Mouse (Mus musculus): Measurements from ENCODE around the gene Dqx1.

Gene Dqx1

DNA sequence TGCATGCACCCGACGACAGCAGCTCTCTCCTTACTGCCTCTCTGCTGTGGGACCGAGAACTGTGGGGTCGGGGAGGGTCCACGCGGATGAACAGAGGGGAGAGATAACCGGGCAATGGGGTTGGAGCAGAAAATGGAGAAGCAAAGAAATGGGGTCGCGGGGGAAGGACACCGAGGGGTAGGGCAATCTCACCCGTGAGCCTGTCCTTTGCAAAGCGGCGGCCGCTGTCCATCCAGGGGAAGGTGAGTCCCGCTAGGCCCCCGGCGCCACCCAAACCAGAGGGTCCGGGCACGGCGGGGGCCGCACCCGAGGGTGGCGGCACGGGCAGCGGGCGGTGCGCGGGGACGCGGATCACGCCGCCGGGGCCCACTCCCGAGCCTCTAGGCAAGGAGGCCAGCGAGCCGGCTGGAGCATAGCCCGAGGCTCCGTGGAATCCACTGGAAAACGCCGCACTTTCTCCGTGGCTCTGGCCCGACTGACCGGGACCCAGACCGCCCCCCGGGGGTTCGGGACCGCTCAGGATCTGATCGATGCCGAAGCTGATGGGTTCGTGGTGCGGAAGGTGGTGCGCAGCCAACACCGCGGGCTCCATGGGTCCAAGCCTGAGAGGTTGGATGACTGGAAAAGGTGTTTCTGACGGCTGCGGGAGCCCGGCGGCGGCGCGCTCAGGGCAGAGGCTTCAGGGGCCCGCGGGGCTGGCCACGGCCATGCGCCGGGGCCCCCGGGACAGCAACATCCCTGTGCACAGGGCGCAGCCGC lies 12.0 kb downstream of the Dqx1 start:
- DNase-seq (ENCODE audit: extremely low read depth, insufficient read length, low spot score), result no peak

GRCm38 (mm10) chr6:83070247-83070310 lies 12.4 kb downstream of the Dqx1 start, which contains the start of gene Tlx2:
Tlx2 (minus strand) TSS chr6:83070293.
- no peak for DNase-seq (ENCODE audit: extremely low read depth, insufficient read length, low spot score)

- DNase-seq (ENCODE audit: extremely low read depth, insufficient read length, low spot score), result no peak
Measured at GRCm38 (mm10) chr6:83070311-83071219, 12.9 kb downstream of the Dqx1 start.

DNA sequence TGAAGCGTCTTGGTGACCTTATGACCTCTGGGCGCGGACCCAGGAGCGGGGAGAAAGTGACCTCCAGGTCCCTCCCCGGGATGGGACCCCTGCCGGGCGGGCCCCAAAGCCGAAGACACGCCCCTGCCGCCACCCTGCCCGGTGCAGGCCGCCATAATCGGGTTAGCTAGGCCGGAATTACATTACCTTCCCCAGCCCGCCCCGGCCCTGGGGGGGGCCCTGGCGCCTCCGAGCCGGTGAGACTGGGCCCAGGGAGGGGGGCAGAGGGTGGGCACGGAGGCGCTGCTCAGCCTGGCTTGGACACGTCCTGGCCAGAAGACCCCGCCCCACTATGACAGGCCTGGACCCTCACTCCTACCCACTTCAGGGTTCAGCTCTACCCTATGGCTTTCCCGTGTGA lies 13.6 kb downstream of the Dqx1 start:
- DNase-seq (ENCODE audit: extremely low read depth, insufficient read length, low spot score), result no peak

GRCm38 (mm10) chr6:83074979-83075378 lies 17.3 kb downstream of the Dqx1 start:
- DNase-seq (ENCODE audit: extremely low read depth, insufficient read length, low spot score), result no peak

- DNase-seq (ENCODE audit: extremely low read depth, insufficient read length, low spot score), result no peak
Measured at GRCm38 (mm10) chr6:83077630-83078323, 20.1 kb downstream of the Dqx1 start, which contains the start of gene Pcgf1. Pcgf1 (plus strand) TSS chr6:83077869.

DNA sequence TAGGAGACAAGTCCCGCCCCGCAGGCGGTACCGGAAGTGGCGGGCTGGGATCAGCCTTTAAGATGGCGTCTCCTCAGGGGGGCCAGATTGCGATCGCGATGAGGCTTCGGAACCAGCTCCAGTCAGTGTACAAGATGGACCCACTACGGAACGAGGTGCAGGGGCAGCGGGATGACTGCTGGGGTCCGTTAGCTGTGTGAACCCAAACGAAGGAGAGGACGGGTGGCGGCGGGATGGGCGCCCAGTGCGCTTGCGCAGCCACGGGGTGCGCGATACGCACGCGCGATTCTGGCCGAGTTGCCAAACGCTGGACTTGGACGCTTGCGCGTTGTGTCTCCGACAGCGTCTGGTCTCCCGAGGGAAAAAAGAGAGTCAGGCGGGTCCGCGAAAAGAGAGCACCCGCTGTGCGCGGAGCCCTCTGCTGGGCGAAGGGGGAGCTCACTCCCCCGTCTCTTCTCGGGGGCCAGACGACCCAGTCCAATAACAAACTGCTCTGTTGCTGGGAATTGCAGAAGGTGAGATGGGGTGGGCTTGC lies 20.7 kb downstream of the Dqx1 start:
- peak; percentile 96 for DNase-seq (ENCODE audit: extremely low read depth, insufficient read length, low spot score)

GRCm38 (mm10) chr6:83080210-83080609 lies 22.6 kb downstream of the Dqx1 start:
- DNase-seq (ENCODE audit: extremely low read depth, insufficient read length, low spot score), result no peak

GRCm38 (mm10) chr6:83083497-83083896 lies 25.9 kb downstream of the Dqx1 start:
- DNase-seq (ENCODE audit: extremely low read depth, insufficient read length, low spot score), result no peak

DNA sequence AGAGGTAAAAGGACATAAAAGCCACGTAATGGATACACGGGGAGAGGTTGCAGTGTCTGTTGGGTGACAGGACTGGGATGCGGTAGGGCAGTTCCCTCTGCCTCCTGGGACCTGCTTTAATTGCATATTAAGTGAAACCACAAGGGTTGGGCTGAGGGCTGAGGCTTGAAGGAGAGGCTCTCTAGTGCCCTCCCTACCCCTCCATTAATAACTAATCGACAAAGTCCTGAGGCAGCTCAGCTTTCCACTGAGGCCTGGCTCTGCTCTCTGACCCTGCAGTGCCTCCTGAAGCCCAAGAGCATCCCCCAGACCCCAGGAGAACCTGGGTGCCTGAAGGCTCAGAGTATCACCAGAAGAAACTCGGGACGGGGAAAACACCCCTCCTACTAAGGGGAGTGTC lies 26.8 kb downstream of the Dqx1 start:
- no peak for DNase-seq (ENCODE audit: extremely low read depth, insufficient read length, low spot score)

DNA sequence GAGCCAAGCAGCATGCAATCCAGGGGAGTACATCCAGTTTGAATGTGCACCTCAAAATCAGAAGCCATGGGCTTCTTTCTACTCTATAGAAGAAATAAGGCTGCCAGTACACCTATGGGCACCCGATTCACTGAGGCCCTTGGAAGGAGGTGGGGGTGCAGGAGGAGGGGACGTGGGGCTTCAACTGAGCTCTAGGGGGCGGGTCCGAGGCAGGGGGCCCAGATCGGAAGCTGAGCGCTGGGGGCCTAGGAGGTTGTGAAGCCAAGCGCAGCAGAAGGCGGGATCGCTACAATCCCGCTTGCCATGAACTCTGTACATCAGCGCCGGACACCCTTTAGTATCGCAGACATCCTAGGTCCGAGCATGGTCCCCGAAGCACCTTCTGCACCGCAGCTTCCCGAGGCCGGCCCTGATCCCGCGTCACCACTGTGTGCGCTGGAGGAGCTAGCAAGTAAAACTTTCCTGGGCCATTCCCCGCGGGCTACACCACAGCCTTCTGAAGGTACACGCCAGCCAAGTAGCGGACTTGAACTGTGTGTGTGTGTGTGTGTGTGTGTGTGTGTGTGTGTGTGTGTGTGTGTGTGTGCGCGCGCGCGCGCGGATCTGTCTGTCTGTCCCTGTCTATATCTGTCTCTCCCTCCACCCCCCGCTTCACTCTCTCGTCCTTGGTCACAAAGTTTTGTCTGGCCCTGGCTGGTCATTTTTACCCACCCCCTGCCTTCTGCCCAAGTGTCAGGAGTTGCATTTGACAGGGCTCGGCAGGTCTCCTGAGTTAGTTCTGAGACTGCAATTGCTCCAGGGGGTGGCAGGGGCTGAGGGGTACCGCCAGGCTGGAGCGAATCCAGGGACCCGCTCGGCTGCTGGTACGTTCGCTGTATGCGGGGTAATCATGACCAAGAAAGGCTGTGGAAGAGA lies 28.7 kb downstream of the Dqx1 start, which contains the start of gene Lbx2:
TSS of gene Lbx2 (plus strand) at position 247 of the 915 bp plus-strand sequence.
- DNase-seq (ENCODE audit: extremely low read depth, insufficient read length, low spot score), result no peak

DNA sequence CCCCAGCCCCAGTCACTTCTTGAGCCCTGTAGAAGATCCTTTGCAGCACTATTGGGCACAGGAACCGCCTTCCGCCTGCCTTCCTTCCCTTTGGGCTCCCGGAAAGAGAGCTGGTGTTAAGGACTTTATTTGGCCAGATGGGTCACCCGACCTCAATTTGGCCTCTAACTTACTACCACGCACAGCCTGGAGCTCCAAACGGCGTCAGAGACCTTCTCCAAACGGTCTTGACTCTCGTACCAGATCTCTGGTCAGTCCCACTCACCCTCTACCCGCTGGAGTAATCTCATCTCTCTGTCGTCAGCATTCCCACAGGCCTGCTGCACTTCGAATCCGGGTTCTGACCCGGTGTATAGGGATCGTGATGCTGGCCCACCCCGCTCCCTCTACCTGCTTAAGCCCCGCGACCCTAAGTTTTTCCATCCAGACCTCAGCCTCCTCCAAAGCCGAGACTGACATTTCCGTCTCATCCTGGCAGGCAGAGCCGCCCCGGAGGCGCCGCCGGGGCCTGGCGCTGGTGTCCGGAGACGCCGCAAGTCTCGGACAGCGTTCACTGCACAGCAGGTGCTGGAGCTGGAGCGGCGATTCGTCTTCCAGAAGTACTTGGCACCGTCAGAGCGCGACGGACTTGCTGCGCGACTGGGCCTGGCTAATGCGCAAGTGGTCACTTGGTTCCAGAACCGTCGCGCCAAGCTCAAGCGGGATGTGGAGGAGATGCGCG lies 29.7 kb downstream of the Dqx1 start:
- DNase-seq (ENCODE audit: extremely low read depth, insufficient read length, low spot score), result no peak

- DNase-seq (ENCODE audit: extremely low read depth, insufficient read length, low spot score), result no peak
Measured at GRCm38 (mm10) chr6:83087926-83088260, 30.2 kb downstream of the Dqx1 start.

- no peak for DNase-seq (ENCODE audit: extremely low read depth, insufficient read length, low spot score)
Measured at GRCm38 (mm10) chr6:83092416-83093127, 34.9 kb downstream of the Dqx1 start.

- no peak for DNase-seq (ENCODE audit: extremely low read depth, insufficient read length, low spot score)
Measured at GRCm38 (mm10) chr6:83095968-83096367, 38.3 kb downstream of the Dqx1 start.

GRCm38 (mm10) chr6:83098411-83098810 lies 40.8 kb downstream of the Dqx1 start:
- DNase-seq (ENCODE audit: extremely low read depth, insufficient read length, low spot score), result no peak

GRCm38 (mm10) chr6:83101316-83101687 lies 43.7 kb downstream of the Dqx1 start, which contains the start of the genes Ccdc142 and Gm42688:
Ccdc142 (plus strand) TSS chr6:83101601.
Gm42688 (plus strand) TSS chr6:83101617.
- no peak for DNase-seq (ENCODE audit: extremely low read depth, insufficient read length, low spot score)

GRCm38 (mm10) chr6:83101688-83102556 lies 44.3 kb downstream of the Dqx1 start:
- DNase-seq (ENCODE audit: extremely low read depth, insufficient read length, low spot score), result peak; percentile 85
